Mouse (Mus musculus): ENCODE data around the gene Zfp169. TPM values are rescaled to one million over a fixed set of nuclear protein-coding genes. Genes with fewer than 3 reads are reported as not detected.

The Zfp169 gene
- total and polyA plus RNA-seq, 2 experiments, result 3.1 to 5.8 TPM

DNA sequence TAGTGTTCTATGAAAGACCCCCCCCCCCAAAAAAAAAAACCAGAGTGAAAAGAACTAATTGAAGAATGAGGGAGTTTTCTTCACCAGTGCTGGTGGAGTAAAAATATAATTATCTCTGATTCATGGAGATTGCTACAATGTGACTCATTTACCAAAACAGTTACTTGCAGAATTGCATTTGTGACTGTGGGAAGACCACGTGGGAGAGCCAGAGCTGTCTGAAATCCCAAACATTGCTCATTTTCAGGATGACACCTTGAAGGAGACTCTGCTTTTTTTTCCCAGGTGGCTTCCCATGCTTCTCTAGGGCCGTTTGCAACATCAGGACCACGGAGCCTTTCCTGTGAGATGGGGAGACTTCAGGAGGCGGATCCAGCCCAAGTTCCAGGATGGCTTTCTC, 65.1 kb downstream of the Zfp169 start:
- DNase-seq (ENCODE audit: extremely low read depth, low read depth, low spot score), result no peak
- no peaks in the 10 kb centered on the region for H3K4me1 ChIP-seq (ENCODE audit: control insufficient read depth, insufficient read depth, low read length)
- H3K36me3 ChIP-seq (ENCODE audit: control insufficient read depth, insufficient read depth, low read length), result no peaks in the 10 kb centered on the region
- H3K27me3 ChIP-seq (ENCODE audit: control insufficient read depth, insufficient read depth, low read length), result peaks cover 2% of the 10 kb centered on the region; the same call in 1 of the 2 replicates
- H3K4me3 ChIP-seq (ENCODE audit: insufficient read depth, low read depth, low read length), result no peak overlapping the region
- 60% methylated on average over 4 of the region's 4 CpGs for WGBS
- H3K79me2 ChIP-seq (ENCODE audit: control insufficient read depth, insufficient read depth, low read length), result no peaks in the 10 kb centered on the region
- H3K27ac ChIP-seq (replicated peaks; ENCODE audit: insufficient read depth, low read depth, low read length), result no peak overlapping the region
- TF ChIP-seq CTCF (IDR thresholded peaks at IDR 0.05; ENCODE audit: low read depth, low read length) (no peak), POLR2A (IDR thresholded peaks at IDR 0.05; ENCODE audit: extremely low read depth, insufficient read depth, low read length) (no peak)
- no peak overlapping the region for H3K9ac ChIP-seq (ENCODE audit: low read depth, low read length)

DNA sequence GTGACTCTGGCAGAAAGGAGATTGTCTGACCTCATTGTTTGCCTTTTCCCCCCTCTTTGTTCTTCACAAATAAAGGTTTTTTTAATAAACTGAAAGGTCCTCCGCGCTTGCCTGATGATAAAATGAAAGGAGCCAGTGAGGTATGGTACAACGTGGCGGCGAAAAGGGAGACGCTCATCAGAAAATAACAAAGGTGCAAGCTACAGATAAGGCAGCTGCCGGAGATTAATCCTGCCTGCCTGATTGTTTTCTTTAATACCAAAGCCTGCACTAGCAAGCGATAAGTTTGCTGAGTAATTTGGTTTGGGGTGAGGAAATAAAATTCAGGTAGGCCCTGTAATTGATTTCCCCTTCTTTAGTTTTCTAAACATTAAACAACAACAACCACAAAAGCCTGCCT, 69.3 kb downstream of the Zfp169 start:
- H3K36me3 ChIP-seq (ENCODE audit: control insufficient read depth, insufficient read depth, low read length), result no peaks in the 10 kb centered on the region
- H3K4me3 ChIP-seq (ENCODE audit: insufficient read depth, low read depth, low read length), result no peak overlapping the region
- no peak overlapping the region for H3K27ac ChIP-seq (replicated peaks; ENCODE audit: insufficient read depth, low read depth, low read length)
- no peaks in the 10 kb centered on the region for H3K4me1 ChIP-seq (ENCODE audit: control insufficient read depth, insufficient read depth, low read length)
- WGBS, result 46% methylated on average over 8 of the region's 8 CpGs
- H3K27me3 ChIP-seq (ENCODE audit: control insufficient read depth, insufficient read depth, low read length), result peaks cover 2% of the 10 kb centered on the region; the same call in 1 of the 2 replicates
- H3K9ac ChIP-seq (ENCODE audit: low read depth, low read length), result no peak overlapping the region
- no peaks in the 10 kb centered on the region for H3K79me2 ChIP-seq (ENCODE audit: control insufficient read depth, insufficient read depth, low read length)
- DNase-seq (ENCODE audit: extremely low read depth, low read depth, low spot score), result no peak
- no peak for TF ChIP-seq POLR2A (IDR thresholded peaks at IDR 0.05; ENCODE audit: extremely low read depth, insufficient read depth, low read length)
- no peak for TF ChIP-seq CTCF (IDR thresholded peaks at IDR 0.05; ENCODE audit: low read depth, low read length)

GRCm38 (mm10) chr13:48438321-48438720, 74.9 kb downstream of the Zfp169 start:
- no peak overlapping the region for H3K4me3 ChIP-seq (ENCODE audit: insufficient read depth, low read depth, low read length)
- H3K9ac ChIP-seq (ENCODE audit: low read depth, low read length), result no peak overlapping the region
- DNase-seq (ENCODE audit: extremely low read depth, low read depth, low spot score), result no peak
- H3K27me3 ChIP-seq (ENCODE audit: control insufficient read depth, insufficient read depth, low read length), result no peaks in the 10 kb centered on the region; the same call in 1 of the 2 replicates
- no peaks in the 10 kb centered on the region for H3K4me1 ChIP-seq (ENCODE audit: control insufficient read depth, insufficient read depth, low read length)
- no peaks in the 10 kb centered on the region for H3K79me2 ChIP-seq (ENCODE audit: control insufficient read depth, insufficient read depth, low read length)
- H3K27ac ChIP-seq (replicated peaks; ENCODE audit: insufficient read depth, low read depth, low read length), result no peak overlapping the region
- H3K36me3 ChIP-seq (ENCODE audit: control insufficient read depth, insufficient read depth, low read length), result no peaks in the 10 kb centered on the region
- TF ChIP-seq CTCF (IDR thresholded peaks at IDR 0.05; ENCODE audit: low read depth, low read length), result no peak
- TF ChIP-seq POLR2A (IDR thresholded peaks at IDR 0.05; ENCODE audit: extremely low read depth, insufficient read depth, low read length), result no peak
- 74% methylated on average over 5 of the region's 5 CpGs for WGBS

Other genes with a start within 250 kb of the Zfp169 start
- not detected in 2 replicates for gene A830005F24Rik, start 119 bp upstream of the Zfp169 start, total RNA-seq (2014; rRNA removed)
- gene A830005F24Rik, start 119 bp upstream of the Zfp169 start, polyA plus RNA-seq (2012; rRNA removed), result not detected in 2 replicates
- gene Ptpdc1, start 112.2 kb upstream of the Zfp169 start, total RNA-seq (2014; rRNA removed), result 1.1 and 1.3 TPM in 2 replicates
- gene Ptpdc1, start 112.2 kb upstream of the Zfp169 start, polyA plus RNA-seq (2012; rRNA removed), result 0.32 and 0.49 TPM in 2 replicates
- not detected in 2 replicates for gene Barx1, start 149.5 kb upstream of the Zfp169 start, total RNA-seq (2014; rRNA removed)
- gene Barx1, start 149.5 kb upstream of the Zfp169 start, polyA plus RNA-seq (2012; rRNA removed), result not detected in 2 replicates